Mouse (Mus musculus) liver, embryonic 14.5 days (tissue): ENCODE data around the gene Gkn3.

Experiments
- CTCF ChIP-seq: IDR thresholded peaks from 2 replicates; pipeline ENCODE4 v1.5.1; 2016; ENCODE audit warnings: antibody characterized with exemption, low read depth, control low read depth
- EP300 ChIP-seq: IDR thresholded peaks from 2 replicates; pipeline ENCODE4 v1.6.1; 2016; ENCODE audit warnings: antibody characterized with exemption, low read depth

DNA sequence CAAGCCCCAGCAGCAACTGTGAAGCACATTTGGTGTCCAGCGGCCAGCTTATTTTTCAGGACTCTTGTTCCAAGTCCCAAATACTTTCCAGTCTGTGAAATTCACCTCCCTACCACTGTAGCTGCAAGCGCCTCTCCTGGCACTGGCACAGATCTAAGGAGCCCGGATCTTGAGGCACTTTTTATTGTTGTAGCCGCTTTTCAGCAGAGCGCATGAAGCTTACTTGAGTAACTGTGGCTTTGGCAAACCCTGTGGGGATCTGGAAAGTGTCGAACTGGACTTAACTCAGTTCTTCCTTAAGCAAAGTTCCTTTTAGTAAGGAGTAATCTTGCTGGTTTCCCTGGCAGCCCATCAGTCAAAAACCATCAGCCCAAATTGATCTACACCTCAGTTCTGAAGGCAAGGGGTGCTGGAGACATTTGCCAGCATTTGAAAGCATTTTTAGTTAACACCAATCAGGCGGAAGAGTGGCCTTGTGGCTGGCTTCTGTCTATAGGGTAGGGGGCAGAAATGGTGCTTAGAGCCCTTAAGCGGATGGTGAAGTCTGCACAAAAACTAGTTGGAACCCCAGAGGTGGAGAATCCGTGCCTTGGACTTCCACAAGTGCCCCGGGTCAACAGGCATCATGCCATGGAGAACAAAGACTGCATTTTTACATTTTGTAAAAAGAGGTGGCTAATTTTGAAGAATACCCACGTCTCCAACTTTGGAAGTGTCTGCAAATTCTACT is 54.2 kb downstream of the Gkn3 start:
- TF ChIP-seq CTCF (no peak), EP300 (no peak)
